Mouse (Mus musculus) monocyte, adult 2 months (primary cell): Measurements from ENCODE around the gene Otub2.

Experiments
- DNase-seq, 2 experiments: peaks; one replicate each; pipeline ENCODE4 v3.0.0; 2022; ENCODE audit warnings: low spot score in 2 of 2, low read depth in 1 of 2

Otub2 gene

DNA sequence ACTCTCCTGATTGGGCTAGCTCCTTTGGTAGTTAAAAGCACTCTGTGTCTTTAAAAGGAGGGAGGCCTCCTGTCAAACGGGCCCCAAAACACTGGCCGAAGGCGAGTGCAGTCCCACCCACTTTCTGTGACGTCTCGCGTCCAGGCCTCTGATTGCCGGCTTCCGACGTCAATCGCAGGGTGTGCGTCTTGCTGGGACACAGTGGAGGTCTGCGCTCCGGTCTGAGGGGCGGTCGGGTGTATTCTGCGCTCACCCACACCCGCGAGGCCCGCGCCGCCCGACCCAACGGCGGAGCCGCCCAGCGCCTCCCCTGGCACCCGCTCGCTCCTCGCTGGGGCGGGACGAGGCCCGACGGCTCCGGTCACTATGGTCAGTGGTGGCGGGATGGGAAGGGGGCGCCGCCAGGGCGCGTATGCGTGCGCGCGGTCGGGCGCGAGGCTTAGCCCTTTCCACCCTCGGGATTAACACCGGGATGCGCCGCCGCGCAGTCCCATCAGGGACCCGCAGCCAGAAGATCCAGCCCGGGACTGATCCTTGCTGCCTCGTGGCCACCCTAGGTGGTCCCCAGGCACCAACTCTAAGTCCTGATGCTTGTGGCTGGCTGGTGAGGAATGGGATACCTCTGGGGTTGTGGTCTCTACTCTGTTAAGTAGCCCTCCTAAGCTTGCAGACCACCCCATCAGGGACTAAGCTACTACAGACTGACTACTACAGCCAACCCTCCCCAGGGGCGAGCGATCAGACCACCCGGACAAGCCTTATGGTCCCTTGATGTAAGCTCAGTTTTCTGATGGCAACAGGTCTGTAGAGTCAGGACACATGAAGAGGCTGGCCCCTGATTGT is at the start of gene Otub2:
TSS of gene Otub2 (plus strand) at position 178 of the 843 bp plus-strand sequence.
- peak; percentile 65 to 80 for DNase-seq

DNA sequence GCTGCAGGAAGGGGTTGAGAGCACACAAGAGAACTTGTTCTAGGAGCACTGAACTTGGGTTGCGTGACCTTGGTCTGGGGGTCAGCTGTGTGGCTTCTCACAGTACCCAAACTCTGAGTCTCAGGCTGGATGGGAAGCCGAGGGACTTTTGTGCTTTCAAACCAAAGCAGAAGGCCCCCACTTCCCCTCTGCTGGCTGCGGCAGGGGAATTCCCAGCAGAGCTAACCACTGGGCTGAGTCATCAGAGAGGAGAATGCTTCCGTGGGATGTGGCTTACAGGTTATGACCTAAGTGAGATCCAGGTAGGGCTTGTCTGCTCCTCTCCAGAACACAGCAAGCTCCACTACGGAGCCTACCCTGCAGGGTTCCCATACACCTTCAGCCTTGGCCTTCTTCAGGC is 47.3 kb upstream of the Otub2 start:
- DNase-seq, result peak; percentile 63 to 82

DNA sequence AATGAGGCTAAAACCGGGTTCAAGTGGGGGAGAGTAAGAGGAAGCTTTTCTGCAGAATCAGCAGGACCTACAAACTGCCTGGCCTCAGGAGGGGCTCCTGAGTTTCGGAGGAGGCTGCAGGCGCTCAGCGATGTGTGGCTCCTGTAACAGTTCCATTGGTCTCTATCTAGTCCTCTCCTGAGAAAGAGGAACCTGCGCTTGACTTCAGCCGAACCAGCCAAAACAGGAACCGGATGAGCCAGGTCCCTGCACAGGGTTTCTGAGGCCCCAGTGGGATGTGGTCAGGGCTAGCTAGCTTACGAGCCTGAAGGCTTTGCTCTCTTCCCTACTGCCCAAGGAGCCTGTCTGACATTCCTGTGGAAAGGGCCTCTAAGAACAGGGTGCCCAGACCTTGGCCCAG is 45.0 kb upstream of the Otub2 start:
- DNase-seq, result peak; percentile 61 to 78

DNA sequence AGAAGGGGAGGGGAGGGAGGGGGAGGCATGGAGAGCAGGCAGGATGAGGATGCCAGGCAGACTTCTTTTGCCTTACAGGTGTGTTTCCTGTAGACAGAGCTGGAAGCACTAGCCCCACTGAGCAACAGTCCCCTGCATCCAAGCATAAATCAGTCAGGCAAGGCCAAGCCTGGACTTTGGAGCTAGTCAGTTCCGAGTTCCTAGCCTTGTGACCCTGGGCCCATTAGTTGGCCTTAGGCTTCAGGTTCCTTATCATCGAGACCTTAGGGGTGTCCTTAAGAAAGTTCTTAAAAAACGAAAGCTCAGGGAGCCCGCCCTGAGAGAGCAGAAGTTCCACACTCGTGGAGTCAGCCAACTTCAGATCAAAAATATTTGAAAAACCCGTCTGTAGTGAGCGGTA is 43.5 kb upstream of the Otub2 start:
- no peak for DNase-seq

DNA sequence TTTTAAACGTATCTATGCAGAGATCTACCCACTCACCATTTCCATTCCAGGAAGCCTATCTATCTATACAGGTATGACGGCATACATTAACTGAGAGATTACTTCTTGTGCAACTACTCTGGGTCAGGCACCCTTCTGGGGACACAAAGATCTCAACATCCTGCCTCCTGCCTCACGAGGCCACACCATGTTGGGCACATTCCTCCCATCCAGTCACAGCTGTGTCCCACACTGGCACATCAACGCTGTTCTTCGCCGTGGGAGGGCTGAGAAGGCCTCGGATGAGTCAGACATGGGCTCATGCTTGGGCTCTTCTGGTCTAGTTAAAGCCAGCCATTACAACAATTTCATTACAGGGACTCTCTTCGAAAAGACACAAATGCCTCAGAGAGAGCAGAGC is 41.5 kb upstream of the Otub2 start:
- DNase-seq, result no peak

DNA sequence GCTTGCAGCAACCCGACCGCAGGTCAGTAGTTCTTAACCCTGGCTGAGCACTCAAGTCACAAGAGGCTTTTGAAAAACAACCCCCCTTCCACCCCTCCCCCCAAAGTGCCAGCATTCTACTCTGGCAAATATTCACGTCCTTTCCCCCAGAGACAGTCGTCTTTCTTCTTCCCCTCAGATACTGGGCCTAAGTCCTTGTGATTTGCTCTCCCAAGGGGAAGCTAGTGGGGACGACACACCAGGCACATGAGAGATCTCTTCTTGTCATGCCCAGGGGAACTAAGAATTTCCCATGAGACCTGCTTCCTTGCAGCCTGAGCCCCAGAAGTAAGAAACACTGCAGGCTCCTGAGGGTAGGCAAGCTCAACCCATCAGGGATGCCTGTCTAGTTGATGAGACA is 41.1 kb upstream of the Otub2 start:
- no peak for DNase-seq

DNA sequence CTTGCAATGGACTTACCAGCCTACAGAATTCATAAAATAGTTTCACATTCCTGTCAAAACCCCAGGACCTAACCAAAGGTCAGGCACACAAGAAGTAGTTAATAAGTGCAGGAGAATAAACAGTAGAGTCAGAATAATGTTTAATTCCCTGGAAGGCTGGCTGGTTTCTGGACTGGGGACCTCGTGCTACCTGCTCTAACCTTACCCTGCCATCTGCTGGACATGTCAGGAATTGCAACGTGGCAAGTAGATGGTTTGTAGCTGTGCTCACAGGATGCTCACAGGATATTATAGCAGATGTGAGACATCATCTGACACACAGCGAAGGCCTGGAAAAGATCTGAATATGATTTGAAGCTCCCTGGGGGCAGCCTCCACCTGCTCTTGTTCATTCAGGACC is 40.0 kb upstream of the Otub2 start:
- peak in 1 of 2 experiments; percentile 62 for DNase-seq

DNA sequence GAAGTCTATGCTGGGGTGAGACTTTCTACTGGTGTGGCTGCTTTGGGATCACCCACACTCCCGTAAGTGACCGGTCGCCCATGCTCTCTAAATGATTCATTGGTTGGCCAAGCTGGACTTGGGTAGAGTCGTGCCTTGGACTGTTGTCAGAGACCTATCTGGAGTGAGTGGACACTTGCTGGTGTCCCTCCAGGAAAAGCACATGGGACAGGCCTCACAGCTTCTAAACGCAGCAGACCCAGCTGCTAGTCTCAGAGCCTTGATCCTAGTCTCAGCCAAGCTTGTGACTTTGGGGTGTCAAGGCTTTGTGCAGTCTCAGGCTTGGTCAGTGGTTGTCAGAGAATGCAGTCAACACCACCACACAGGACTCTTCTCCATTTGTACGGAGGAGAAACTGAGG is 35.7 kb upstream of the Otub2 start:
- DNase-seq, result no peak

DNA sequence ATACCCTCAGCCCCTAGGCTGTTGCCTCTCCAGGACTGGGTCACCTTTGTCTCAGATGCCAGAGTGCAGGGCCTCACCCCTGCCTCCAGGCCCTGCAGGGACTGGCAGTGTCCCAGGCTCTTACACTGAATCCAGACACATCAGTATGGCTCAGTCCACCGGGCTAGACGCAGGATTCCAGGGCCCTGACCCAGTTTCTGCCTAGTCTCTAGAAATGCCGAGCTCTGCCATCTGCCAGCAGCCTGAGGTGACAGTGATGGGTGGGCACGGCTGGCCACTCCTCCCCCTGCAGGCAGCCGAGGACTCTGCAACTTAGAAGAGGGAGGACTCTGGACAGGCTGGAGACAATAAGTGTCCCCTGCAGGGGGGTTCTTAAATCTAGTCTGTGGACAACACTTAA is 34.9 kb upstream of the Otub2 start:
- no peak for DNase-seq

DNA sequence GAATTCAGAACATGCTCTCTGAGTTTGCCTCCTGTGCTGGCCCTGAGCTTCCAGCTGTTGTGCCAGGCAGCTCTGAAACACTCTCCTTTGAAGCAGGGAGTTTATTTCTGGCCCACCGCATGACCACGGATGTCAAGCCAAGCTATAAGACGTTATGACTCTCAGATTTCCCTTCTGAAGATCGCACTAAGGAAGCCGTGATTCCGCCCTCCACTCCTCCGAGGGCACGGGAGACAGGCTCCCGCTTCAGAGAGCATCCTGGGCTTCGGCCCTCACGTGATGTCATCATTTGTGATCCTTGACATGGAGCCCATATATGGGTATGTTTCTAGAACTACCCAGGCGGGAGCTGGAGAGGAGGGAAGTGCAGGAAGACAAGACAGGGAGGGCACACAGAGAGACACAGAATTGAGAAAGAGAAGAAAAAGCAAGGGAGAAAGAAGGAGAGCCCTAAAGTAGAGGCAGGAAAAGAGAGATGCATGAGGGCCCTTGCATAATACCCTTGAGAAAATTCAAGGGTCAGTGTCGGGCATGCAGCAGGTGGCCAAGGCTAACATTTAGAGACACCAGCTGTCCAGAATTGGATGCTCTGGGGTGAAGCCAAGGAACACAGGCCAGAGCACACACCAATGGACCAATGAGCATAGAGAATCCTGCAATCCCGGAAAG is 32.6 kb upstream of the Otub2 start, which contains the start of gene Asb2:
TSS of gene Asb2 (minus strand) at position 256 of the 669 bp plus-strand sequence.
- no peak for DNase-seq

DNA sequence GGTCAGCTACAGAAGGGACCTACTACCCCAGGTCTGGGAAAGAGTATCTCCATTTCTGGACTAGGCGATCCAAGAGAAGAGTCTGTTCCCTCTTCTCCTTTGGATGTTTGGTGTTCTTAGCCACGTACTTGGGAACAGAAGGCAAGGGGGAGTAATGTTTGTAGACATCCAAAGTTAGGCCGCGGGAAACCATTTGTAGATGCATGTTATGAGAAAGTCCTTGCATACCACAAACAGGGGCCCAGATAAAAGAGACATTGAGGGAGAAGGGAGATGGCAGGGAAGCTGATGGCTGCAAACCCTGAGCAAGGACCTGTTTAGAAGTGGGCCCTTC is 32.1 kb upstream of the Otub2 start:
- DNase-seq, result no peak

DNA sequence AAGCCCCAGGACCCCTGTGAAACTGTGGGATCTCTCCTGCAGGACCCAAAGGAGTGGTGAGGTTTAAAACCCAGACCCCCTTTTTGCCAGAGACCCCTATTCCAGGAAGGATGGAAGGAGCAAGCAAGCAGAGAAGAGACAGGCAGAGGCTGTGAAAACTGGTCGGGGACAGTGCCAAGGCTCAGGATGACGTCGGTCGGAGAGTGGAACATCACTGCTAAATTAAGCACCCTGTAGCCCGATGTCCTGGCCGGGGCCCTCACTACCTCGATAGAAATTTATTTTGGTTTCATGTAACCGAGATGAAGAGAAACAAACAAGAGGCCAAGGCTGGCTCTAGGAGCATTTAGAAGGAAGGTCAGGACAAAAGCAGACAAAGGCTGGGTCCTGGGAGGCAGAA is 30.3 kb upstream of the Otub2 start:
- DNase-seq, result no peak

DNA sequence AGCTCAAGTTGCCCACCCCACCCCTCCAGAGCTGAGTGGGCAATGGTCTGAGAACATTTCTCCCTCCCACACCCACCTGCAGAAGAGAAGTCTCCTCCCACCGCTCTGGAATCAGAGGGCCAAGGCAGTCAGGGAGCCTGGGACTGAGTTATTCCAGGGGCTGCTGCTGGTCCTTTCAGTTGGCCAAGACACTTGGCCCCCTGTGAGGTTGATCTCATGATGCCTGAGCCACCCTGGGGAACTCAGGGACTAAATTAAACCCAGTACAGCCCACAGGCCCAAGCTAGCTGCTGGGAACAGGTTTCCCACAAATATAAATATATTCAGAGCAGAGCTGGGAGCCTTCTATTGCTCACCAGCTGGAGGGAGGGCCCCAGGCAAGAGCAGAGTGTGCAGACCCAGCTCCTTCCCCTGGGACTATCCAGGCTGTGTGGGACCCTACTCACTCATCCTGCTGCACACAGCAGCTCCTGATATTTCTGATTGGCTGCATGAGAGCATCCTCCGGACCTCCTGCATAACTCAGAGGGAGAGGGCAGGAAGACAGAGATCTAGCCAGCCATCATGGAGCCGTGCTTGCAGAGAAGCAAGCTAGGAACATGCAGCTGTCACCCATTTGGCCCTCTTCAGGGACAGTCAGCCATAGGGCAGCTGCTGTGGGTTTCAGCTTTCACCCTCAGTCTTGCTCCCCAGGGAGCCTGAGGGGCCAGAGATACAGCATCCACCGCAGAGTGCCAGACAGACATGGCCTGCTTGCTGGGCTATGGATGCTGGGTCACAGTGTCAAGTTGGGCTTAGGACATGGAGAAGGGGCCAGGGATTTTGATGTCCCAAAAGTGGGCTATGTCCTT is 29.3 kb upstream of the Otub2 start:
- no peak for DNase-seq

DNA sequence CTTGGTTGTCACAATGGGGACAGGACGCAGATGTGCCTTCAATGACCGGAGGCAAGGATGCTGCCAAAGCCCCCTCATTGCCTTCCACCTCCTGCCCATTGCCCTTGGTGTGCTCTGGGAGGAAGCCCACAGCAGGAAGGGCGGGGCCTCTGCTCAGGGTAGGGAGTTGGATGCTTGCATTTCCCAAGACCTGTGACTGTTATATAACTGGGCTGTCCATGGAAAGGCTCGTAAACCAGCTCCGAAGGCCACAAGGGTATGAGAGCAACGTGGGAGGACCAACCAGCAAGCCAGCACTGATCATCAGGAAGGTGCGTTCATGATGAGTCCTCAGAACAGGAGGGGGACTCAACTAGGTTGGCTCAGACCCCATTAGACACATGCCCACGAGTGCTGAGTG is 27.7 kb upstream of the Otub2 start:
- no peak for DNase-seq

DNA sequence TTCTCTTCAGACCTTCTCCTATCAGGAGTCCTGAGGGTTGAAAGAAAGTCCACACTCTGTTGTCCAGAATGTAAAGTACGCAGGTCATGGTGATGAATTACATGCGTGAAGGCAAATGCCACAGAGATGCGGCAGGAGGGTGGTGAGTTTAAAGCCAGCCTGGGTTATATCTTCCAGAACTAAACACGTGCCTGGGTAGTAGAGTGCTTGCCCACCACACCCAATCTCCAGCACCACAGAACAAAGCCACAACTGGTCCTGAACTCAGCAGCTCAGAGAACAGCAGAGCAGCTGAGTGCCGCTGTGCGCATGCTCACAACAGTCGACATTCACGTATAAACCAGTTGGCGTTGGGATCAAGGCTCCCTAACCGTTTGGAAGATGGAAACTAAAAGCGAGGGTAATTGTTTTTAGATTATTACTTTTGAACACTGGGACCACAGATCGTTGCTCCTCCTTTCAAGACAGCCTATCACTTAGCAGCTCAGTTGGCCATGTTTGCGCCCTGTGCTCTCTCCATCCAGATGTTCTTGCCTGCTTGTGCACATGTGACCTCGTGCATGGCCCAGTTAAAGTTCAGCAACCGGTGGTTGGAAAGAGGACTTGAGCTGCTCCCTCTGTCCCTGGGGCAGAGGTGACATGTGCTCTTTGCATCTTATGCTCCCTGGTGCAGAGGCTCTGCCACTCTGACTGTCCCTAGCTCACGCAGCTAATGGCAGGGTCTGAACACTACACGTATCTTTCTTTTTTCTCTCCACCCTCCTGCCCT is 26.8 kb upstream of the Otub2 start:
- no peak for DNase-seq

DNA sequence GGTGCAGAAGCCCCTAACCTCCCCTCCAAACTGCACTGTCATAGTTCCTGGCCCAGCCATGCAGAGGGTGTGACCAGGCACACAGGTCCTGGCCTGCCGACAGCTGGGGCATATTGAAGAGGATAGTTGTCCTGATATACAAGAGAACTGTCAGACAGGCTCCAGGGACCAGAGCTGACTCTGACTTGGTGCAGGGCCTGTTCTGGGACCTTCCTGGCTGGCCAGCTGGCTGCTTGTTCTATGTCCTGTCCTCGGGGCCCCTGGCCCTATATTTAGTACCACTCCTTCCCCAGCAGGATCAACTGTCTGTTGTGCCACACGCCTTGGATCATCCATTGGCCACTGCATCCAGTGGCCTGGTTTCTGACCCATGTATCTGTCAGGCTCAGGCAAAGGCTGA is 26.1 kb upstream of the Otub2 start:
- DNase-seq, result no peak

DNA sequence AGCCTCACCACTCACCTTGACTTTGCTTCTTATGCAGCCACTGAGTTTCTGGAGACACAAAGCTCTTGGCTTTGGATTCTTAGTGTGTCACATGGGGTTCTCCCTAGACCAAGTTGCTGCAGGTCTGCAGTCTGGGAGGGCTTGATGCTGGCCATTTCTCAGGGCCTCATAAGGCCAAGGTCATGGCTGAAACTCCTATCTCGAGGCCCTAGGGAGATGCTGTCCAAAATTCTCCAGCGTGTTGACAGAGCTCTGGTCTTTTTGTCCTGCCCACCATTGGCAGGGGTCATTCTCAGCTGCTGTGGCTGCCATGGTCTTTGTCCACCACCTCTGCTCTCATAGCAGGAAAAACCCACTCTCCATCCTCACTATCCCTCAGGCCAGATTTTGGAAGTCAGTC is 21.3 kb upstream of the Otub2 start:
- DNase-seq, result no peak

DNA sequence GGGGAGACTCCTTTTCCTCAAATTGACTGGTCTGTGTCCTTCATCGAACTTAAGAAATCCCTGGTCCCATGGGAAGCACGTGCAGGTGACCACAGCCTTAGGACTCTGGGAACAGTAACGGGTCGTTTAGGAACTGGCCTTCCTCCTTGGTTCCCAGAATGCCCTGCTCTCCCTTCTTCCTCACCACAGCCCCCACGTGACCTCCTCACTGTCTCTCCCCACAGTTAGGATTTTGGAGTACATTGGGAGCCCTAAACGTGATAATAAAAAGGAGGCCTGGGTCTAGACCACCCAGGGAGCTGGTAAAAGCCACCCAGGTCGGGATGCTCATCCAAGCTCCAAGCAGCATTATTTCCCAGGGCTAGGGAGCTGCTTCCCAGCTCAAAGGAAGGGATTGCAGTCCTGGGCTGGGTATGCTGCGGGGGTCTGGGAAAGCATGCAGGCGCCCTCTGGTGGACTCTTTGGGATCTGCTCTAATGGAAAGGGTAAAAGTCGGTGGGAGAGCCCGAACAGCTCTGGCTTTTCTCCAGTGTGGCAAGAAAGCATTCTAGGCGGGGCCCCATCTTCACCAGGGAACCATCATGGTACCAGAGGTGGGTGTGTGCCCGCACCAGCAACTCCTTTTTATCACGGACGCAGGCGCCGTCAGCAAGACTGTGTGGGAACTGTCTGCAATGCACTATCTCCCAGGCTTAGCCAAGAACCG is 20.7 kb upstream of the Otub2 start:
- DNase-seq, result peak in 1 of 2 experiments; percentile 19

DNA sequence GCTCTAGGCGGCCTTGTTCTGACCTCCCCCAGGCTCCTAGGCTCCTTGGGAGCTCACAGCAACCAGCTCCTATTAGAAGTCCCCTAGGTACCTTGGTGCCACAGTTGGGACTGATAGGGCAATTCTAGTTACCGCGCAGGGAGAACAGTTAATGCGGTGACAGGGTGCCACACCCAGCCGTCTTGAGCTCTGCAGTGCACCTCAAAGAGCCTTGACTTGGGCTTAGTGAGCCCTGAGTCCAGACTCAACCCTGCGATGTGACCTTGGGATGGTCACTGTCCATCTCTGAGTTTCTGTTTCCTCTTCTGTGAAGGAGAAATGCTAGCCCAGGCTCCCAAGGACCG is 20.2 kb upstream of the Otub2 start:
- no peak for DNase-seq

DNA sequence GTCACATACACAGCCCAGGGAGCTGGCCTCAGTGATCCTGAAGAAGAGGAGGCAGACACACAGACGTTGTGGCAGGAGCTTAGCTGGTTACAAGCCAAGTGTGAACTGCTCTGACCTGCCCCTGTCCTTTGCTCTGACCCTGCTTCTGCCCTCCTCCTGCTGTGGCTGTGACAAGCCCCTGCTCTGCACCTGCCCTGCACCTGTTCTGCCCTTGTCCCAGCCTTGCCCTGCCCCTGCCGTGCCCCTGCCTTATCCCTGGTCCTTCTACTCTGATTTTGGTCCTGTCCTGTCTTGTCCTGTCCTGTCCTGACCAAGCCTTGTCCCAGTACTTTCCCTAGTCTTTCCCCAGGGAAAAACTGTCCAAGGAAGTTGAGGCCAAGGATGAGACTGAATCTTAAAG is 19.7 kb upstream of the Otub2 start:
- no peak for DNase-seq

DNA sequence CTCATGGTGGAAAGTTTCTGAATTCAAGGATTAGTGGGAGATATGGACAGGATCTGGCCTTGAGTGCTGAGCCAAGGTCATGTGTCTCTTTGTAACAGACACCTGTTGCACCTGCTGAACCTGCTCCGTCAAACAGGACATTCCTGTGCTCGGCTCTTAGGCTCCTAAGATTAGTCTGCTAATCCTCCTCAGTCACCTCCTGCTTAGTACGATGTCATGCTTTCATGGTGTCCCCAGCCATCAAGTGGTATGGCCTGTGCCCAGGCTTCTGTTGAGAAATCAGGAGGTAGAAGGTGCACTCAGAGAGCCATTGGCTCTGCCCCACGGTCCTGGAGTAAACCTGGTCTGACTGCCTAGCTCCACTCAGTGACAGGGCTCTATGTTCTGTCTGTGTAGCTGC is 17.6 kb upstream of the Otub2 start:
- no peak for DNase-seq
